Mouse (Mus musculus): ENCODE results near the gene Cdk2ap2. TPM values are rescaled to one million over a fixed set of nuclear protein-coding genes. Genes with fewer than 3 reads are reported as not detected.
A peak's percentile ranks its signal among the peaks of the same experiment; 100 is the strongest.

The Cdk2ap2 gene
- polyA plus RNA-seq, 1 experiment = 98.3 TPM

DNA sequence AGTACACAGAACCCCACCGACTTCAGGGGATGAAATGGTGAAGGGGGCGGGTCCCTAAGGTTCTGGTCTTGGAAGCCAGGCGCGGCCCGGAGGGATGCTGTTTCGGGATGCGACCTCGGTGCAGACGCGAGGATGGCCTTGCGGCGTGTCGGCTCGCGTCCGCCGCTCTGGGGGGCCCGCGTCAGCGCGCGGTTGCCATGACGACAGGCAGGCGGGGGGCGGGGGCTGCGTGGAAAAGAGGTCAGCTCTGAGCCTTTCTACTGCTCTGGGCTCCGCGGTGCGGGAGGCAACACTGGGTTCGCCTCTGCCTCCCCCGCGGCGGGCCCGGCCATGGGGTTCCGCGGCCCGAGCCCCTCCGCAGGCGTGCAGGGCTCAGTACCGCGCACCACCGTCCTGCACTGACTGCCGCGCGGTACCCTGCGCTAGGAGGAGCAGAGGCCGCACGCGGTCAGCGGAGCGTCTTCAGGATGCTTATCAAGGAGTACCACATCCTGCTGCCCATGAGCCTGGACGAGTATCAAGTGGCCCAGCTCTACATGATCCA, 3.8 kb downstream of the Cdk2ap2 start:
- peaks cover 26% of the 10 kb centered on the region for H3K4me1 ChIP-seq (ENCODE audit: control insufficient read depth, insufficient read depth, low read length)
- no peak overlapping the region for H3K27ac ChIP-seq (ENCODE audit: insufficient read depth, low read depth, low read length)
- TF ChIP-seq POLR2A (IDR thresholded peaks at IDR 0.05; ENCODE audit: borderline replicate concordance, low read depth, low read length) (no peak), CTCF (IDR thresholded peaks at IDR 0.05; ENCODE audit: low read depth, low read length) (no peak)
- peak overlapping the region; percentile 72 for H3K4me3 ChIP-seq (ENCODE audit: insufficient read depth, low read length)

DNA sequence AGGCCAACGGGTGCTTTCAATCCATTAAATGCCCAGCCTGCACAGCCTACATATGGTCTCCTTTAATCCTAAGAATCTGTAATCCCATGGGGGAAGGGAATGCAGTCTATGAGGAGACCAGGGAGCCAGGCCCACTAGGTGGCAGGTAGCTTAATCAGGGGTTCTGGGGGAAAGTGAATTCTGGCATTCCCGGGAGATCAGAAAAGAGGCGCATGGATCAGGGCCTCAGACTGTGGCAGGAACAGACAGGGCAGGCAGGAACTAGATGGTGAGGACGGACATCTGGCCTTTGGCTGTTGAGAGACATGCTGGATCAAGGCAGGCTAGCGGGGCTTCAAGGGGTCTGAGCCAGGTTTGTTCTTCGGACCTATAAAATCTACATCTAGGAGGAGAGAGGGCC, 4.5 kb downstream of the Cdk2ap2 start:
- H3K27ac ChIP-seq (ENCODE audit: insufficient read depth, low read depth, low read length) = no peak overlapping the region
- peaks cover 22% of the 10 kb centered on the region for H3K4me1 ChIP-seq (ENCODE audit: control insufficient read depth, insufficient read depth, low read length)
- no peak for TF ChIP-seq POLR2A (IDR thresholded peaks at IDR 0.05; ENCODE audit: borderline replicate concordance, low read depth, low read length)
- no peak for TF ChIP-seq CTCF (IDR thresholded peaks at IDR 0.05; ENCODE audit: low read depth, low read length)
- no peak overlapping the region for H3K4me3 ChIP-seq (ENCODE audit: insufficient read depth, low read length)

- TF ChIP-seq POLR2A (IDR thresholded peaks at IDR 0.05; ENCODE audit: borderline replicate concordance, low read depth, low read length) (no peak), CTCF (IDR thresholded peaks at IDR 0.05; ENCODE audit: low read depth, low read length) (no peak)
- Histone ChIP-seq H3K27ac (ENCODE audit: insufficient read depth, low read depth, low read length) (no peak overlapping the region), H3K4me3 (ENCODE audit: insufficient read depth, low read length) (no peak overlapping the region), H3K4me1 (ENCODE audit: control insufficient read depth, insufficient read depth, low read length) (peaks cover 22% of the 10 kb centered on the region)
Observed at GRCm38 (mm10) chr19:4102049-4102448, 5.1 kb downstream of the Cdk2ap2 start.

DNA sequence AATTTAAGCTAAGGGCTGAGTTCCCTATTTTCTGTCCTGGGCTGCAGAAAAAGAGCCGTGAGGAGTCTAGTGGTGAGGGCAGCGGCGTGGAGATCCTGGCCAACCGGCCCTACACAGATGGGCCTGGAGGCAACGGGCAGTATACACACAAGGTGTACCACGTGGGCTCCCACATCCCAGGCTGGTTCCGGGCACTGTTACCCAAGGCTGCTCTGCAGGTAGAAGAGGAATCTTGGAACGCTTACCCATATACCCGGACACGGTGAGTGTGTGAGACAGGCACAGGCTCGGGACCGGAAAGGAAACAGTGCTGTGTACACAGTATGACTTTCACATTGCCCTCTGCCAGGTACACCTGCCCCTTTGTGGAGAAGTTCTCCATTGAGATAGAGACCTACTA, 5.6 kb downstream of the Cdk2ap2 start:
- no peak for TF ChIP-seq POLR2A (IDR thresholded peaks at IDR 0.05; ENCODE audit: borderline replicate concordance, low read depth, low read length)
- TF ChIP-seq CTCF (IDR thresholded peaks at IDR 0.05; ENCODE audit: low read depth, low read length) = no peak
- no peak overlapping the region for H3K27ac ChIP-seq (ENCODE audit: insufficient read depth, low read depth, low read length)
- no peak overlapping the region for H3K4me3 ChIP-seq (ENCODE audit: insufficient read depth, low read length)
- peaks cover 22% of the 10 kb centered on the region for H3K4me1 ChIP-seq (ENCODE audit: control insufficient read depth, insufficient read depth, low read length)

DNA sequence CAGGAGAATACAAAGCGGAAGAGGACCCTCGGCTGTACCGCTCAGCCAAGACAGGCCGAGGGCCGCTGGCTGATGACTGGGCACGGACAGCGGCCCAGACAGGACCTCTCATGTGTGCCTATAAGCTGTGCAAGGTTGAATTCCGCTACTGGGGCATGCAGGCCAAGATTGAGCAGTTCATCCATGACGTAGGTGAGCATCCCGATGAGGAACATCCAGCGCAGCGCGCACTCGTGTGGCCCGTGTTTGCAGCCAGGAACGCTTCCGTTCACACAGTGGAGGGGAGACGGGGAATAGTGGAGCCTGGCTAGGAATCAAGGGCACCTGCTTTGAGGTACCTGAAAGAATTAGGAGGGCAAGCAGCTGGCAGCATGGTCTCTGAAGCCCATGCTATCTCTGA, 6.3 kb downstream of the Cdk2ap2 start:
- no peak overlapping the region for H3K4me3 ChIP-seq (ENCODE audit: insufficient read depth, low read length)
- TF ChIP-seq CTCF (IDR thresholded peaks at IDR 0.05; ENCODE audit: low read depth, low read length) (no peak), POLR2A (IDR thresholded peaks at IDR 0.05; ENCODE audit: borderline replicate concordance, low read depth, low read length) (no peak)
- H3K27ac ChIP-seq (ENCODE audit: insufficient read depth, low read depth, low read length) = no peak overlapping the region
- H3K4me1 ChIP-seq (ENCODE audit: control insufficient read depth, insufficient read depth, low read length) = peaks cover 15% of the 10 kb centered on the region; the same call in 1 of the 2 replicates

DNA sequence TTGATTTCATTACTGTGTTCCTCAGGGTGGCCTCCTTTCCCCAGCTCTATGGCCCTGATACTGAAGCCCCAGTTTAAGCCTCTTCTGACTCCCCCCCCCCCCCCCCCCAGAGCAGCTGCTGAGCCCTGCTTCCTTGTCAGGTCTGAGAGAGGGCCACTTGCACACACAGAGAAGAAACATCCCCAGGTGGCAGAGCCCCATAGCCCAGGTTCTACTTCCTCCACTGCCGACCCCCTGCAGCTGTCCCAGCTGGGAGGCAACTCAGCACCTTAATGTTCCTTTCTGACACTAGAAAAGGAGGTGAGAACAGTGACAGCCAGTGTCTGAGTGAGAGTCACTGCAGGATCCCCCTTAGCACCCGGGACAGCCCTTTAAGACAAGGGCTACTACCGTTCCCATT, 6.8 kb downstream of the Cdk2ap2 start:
- TF ChIP-seq CTCF (IDR thresholded peaks at IDR 0.05; ENCODE audit: low read depth, low read length) (no peak), POLR2A (IDR thresholded peaks at IDR 0.05; ENCODE audit: borderline replicate concordance, low read depth, low read length) (no peak)
- Histone ChIP-seq H3K4me1 (ENCODE audit: control insufficient read depth, insufficient read depth, low read length) (peaks cover 10% of the 10 kb centered on the region; the same call in 1 of the 2 replicates), H3K27ac (ENCODE audit: insufficient read depth, low read depth, low read length) (no peak overlapping the region), H3K4me3 (ENCODE audit: insufficient read depth, low read length) (no peak overlapping the region)

DNA sequence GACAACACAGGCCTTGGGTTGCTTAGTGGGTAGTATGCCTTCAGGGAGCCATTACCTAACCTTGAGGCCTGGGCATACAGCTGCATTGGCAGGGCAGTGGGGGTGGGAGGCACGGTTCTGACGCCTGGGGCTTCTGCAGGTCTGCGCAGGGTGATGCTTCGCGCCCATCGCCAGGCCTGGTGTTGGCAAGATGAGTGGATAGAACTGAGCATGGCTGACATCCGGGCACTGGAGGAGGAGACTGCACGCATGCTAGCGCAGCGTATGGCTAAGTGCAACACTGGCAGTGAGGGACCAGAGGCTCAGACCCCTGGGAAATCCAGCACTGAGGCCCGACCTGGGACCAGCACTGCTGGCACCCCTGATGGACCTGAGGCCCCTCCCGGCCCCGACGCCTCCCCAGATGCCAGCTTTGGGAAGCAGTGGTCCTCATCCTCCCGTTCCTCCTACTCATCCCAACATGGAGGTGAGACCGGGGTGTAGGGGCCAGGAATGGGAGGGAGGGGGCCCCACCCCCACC, 7.8 kb downstream of the Cdk2ap2 start:
- H3K27ac ChIP-seq (ENCODE audit: insufficient read depth, low read depth, low read length) = no peak overlapping the region
- peaks cover 5% of the 10 kb centered on the region; the same call in 1 of the 2 replicates for H3K4me1 ChIP-seq (ENCODE audit: control insufficient read depth, insufficient read depth, low read length)
- TF ChIP-seq POLR2A (IDR thresholded peaks at IDR 0.05; ENCODE audit: borderline replicate concordance, low read depth, low read length) (no peak), CTCF (IDR thresholded peaks at IDR 0.05; ENCODE audit: low read depth, low read length) (no peak)
- H3K4me3 ChIP-seq (ENCODE audit: insufficient read depth, low read length) = no peak overlapping the region

GRCm38 (mm10) chr19:4106654-4107053, 9.7 kb downstream of the Cdk2ap2 start:
- Histone ChIP-seq H3K4me1 (ENCODE audit: control insufficient read depth, insufficient read depth, low read length) (peaks cover 6% of the 10 kb centered on the region), H3K4me3 (ENCODE audit: insufficient read depth, low read length) (no peak overlapping the region), H3K27ac (ENCODE audit: insufficient read depth, low read depth, low read length) (no peak overlapping the region)
- no peak for TF ChIP-seq POLR2A (IDR thresholded peaks at IDR 0.05; ENCODE audit: borderline replicate concordance, low read depth, low read length)

GRCm38 (mm10) chr19:4108535-4108934, 11.6 kb downstream of the Cdk2ap2 start:
- Histone ChIP-seq H3K4me1 (ENCODE audit: control insufficient read depth, insufficient read depth, low read length) (peaks cover 22% of the 10 kb centered on the region), H3K4me3 (ENCODE audit: insufficient read depth, low read length) (no peak overlapping the region), H3K27ac (ENCODE audit: insufficient read depth, low read depth, low read length) (no peak overlapping the region)
- TF ChIP-seq POLR2A (IDR thresholded peaks at IDR 0.05; ENCODE audit: borderline replicate concordance, low read depth, low read length) (no peak), CTCF (IDR thresholded peaks at IDR 0.05; ENCODE audit: low read depth, low read length) (no peak)

GRCm38 (mm10) chr19:4112063-4112960, 15.3 kb downstream of the Cdk2ap2 start:
- Histone ChIP-seq H3K4me1 (ENCODE audit: control insufficient read depth, insufficient read depth, low read length) (peaks cover 37% of the 10 kb centered on the region), H3K4me3 (ENCODE audit: insufficient read depth, low read length) (no peak overlapping the region), H3K27ac (ENCODE audit: insufficient read depth, low read depth, low read length) (peak overlapping the region; percentile 87)
- TF ChIP-seq POLR2A (IDR thresholded peaks at IDR 0.05; ENCODE audit: borderline replicate concordance, low read depth, low read length) (no peak), CTCF (IDR thresholded peaks at IDR 0.05; ENCODE audit: low read depth, low read length) (no peak)

Measured in bone marrow macrophage, adult 2 months (primary cell).